Mouse (Mus musculus) brain, embryonic 14.5 days (tissue): Measurements from ENCODE around the gene Gm13889. TPM values are rescaled to one million over a fixed set of nuclear protein-coding genes. Genes with fewer than 3 reads are reported as not detected.
A peak's percentile ranks its signal among the peaks of the same experiment; 100 is the strongest.

Experiments
- DNase-seq: peaks from one replicate; pipeline ENCODE4 v3.0.0-alpha.2; 2011; ENCODE audit warnings: low read depth
- CTCF ChIP-seq: fragments of 200-500 bp; IDR thresholded peaks from 2 replicates; pipeline ENCODE4 v1.5.1; 2012; ENCODE audit warnings: inconsistent platforms, mild to moderate bottlenecking, moderate library complexity, borderline replicate concordance; ENCODE audit not compliant: insufficient read depth, insufficient read length; ENCODE audit errors: extremely low read depth
- POLR2A ChIP-seq: fragments of 200-500 bp; IDR thresholded peaks from 2 replicates; pipeline ENCODE4 v1.6.1; 2012; ENCODE audit warnings: mild to moderate bottlenecking, inconsistent platforms, borderline replicate concordance; ENCODE audit not compliant: poor library complexity, insufficient read depth, insufficient read length, severe bottlenecking; ENCODE audit errors: extremely low read depth
- polyA plus RNA-seq: library from polyadenylated mRNA; depleted of rRNA; stranded (reverse); fragments of >200 nt; gene quantifications from 2 replicates; pipeline ENCODE4 v1.2.3, GENCODE M21; 2012

The Gm13889 gene
- polyA plus RNA-seq, 1 experiment: 26.7 TPM

- no peak for DNase-seq
These were observed 22.5 kb upstream of the Gm13889 start for GRCm38 (mm10) chr2:93979249-93980120.

DNA sequence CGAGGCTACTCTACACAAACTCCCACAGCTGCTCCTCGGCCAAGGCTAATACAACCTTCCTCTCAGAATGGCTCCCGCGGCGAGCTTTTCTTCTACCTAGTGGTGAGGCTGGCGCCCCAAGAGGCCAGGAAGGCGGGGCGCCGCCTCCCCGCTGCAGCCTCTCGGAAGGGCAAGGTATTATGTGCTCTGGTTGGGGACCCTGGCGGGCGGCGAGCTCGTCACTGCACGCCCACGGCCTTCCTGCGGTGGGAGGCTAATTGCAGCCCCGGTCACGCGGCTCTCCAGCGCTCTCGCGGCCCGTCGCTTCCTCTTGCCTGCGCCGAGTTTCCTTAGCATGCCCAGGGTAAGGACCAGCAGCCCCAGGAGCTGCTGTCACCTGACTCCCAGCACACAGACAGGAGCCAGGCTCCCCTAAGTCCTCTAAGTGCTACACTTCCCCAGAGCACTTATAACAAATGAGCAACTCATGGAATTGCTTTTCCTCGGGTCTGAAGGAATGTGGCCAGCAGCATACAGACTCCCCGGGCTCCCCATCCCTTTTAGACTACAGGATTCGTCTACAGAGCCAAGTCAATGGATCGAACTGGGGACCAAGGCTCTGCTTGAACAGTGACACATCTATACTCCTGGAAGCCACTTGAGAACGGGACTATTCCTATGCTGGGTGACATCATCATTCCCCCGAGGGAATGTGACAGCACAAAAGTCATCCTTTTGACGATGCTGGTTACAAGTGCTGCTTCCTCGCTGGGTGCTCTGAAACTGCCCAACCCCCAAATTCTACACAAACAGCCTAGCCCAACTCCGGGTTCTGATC is 19.6 kb upstream of the Gm13889 start:
- DNase-seq: peak; percentile 73
- peak; percentile 38; the same call in 1 of the 2 replicates for TF ChIP-seq CTCF
- 0 out of 2 replicates have a peak, but pooled peaks have one; percentile 16 for TF ChIP-seq POLR2A

More at GRCm38 (mm10) chr2:93979249-93980120, 22.5 kb upstream of the Gm13889 start:
- TF ChIP-seq CTCF (no peak), POLR2A (no peak)

GRCm38 (mm10) chr2:93975526-93976435 is 18.8 kb upstream of the Gm13889 start:
- no peak for DNase-seq
- TF ChIP-seq CTCF: no peak
- TF ChIP-seq POLR2A: no peak

DNA sequence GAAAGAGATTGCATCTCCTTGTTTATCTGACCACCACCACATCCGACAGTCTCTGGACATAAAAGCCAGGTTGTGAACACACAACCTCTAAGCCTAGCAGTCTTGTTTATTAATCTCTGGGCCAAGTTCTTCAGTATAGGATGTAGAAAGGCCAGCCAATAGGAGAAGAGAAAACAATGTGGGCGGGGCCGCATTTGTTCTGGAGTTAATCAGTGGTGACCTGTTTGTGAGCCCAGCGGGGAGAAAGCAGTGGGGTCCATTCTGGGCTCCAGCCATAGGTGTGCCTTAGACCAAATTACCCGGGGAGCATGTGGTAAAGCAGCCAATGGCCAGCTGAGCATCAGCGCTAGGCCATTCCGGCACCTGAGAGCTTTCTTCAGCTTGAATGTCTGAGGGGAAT is 18.0 kb upstream of the Gm13889 start:
- TF ChIP-seq POLR2A (no peak), CTCF (no peak)
- DNase-seq: peak; percentile 11

- DNase-seq: no peak
These were observed 14.6 kb upstream of the Gm13889 start for GRCm38 (mm10) chr2:93971647-93972046.

GRCm38 (mm10) chr2:93964494-93965160 is 7.6 kb upstream of the Gm13889 start:
- TF ChIP-seq CTCF (no peak), POLR2A (no peak)
- peak; percentile 91 for DNase-seq

More at GRCm38 (mm10) chr2:93971647-93972046, 14.6 kb upstream of the Gm13889 start:
- TF ChIP-seq POLR2A (no peak), CTCF (no peak)

DNA sequence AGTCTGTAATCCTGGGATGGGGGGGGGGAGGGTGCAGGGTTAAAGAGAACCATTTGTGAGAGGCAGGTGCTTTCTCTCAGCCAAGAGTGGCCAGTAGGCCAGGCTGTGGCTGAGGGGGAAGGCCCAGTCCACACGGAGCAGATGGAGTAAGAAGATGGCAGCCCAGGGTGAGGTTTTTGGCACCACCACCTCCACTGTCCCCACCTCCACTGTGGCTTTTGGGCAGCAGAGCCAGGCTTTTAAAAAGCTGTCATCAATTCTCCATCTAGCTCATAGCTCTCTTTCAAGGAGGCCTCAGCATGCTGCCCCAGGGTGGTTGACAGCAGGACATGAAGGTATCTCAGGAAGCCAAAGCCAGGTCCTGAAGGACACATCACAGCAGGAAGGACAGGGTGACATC is 6.8 kb upstream of the Gm13889 start:
- TF ChIP-seq POLR2A (no peak), CTCF (no peak)
- no peak for DNase-seq

GRCm38 (mm10) chr2:93961716-93962115 is 4.7 kb upstream of the Gm13889 start:
- DNase-seq: no peak
- no peak for TF ChIP-seq CTCF

GRCm38 (mm10) chr2:93959346-93959745 is 2.3 kb upstream of the Gm13889 start:
- DNase-seq: no peak
- TF ChIP-seq CTCF (no peak), POLR2A (no peak)

GRCm38 (mm10) chr2:93958216-93958615 is 1.2 kb upstream of the Gm13889 start:
- no peak for TF ChIP-seq POLR2A
- TF ChIP-seq CTCF: no peak
- DNase-seq: no peak

DNA sequence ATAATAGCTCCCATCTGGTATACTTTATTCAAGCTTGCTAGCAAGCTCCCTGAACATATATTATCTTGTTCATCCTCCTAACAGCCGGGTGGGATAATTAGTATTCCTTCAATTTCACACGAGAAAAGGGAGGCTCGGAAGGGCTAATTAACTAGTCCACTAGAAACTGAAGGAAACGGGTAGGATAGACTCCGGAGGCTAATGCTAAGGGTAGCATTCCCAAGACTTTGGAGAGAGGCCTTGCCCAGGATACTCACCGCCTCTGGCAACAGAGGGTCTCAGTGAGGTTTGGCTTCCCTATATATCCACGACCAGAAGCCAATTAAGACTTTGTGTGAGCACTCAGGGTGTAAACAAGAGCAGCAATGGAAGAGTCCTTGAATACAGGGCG is 779 bp upstream of the Gm13889 start:
- TF ChIP-seq CTCF (no peak), POLR2A (no peak)
- DNase-seq: no peak

GRCm38 (mm10) chr2:93956331-93956801 is 635 bp downstream of the Gm13889 start:
- no peak for TF ChIP-seq CTCF
- TF ChIP-seq POLR2A: no peak

More at GRCm38 (mm10) chr2:93956331-93956801, 635 bp downstream of the Gm13889 start:
- DNase-seq: peak; percentile 83
